Mouse (Mus musculus) bone marrow, adult 2 months (tissue): ENCODE data around the gene Rae1.

Experiments
- CTCF ChIP-seq: fragments of 200-500 bp; IDR thresholded peaks from 2 replicates; pipeline ENCODE4 v1.5.1; 2011; ENCODE audit warnings: low read length, control low read depth; ENCODE audit not compliant: control insufficient read depth, insufficient read depth
- POLR2A ChIP-seq: fragments of 200-500 bp; IDR thresholded peaks from 2 replicates; pipeline ENCODE4 v1.6.1; 2011; ENCODE audit warnings: low read depth, mild to moderate bottlenecking, control low read depth, low read length, borderline replicate concordance; ENCODE audit not compliant: control insufficient read depth

GRCm38 (mm10) chr2:173022056-173022681, 22.3 kb downstream of the Rae1 start:
- peak; percentile 1; the same call in 1 of the 2 replicates for TF ChIP-seq CTCF
- no peak for TF ChIP-seq POLR2A
